In the genomic region with DNA sequence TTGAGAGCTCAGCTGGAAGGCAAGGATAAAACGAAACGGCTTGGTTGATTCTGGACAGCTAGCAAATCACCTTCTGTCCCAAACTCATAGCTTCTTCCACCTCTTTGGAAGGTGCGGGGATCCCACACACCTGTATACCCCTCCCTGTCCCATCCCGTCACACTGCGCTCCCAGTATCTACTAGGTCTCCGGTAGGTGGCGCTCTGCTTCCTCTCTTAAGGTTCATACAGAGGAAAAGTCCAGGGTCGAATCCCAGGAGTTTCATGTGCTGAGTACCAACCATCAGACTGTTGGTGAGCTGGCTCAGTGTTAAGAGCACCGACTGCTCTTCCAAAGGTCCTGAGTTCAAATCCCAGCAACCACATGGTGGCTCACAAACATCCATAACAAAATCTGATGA, we compare ENCODE assay signal across 8 mouse cellular contexts. TPM values are rescaled to one million over a fixed set of nuclear protein-coding genes. Genes with fewer than 3 reads are reported as not detected.
A peak's percentile ranks its signal among the peaks of the same experiment; 100 is the strongest.
DNase-seq lines count a peak whose midpoint lies in the region; ATAC-seq and TF ChIP-seq lines count a peak whose summit lies in the region.

No protein-coding gene starts in this region.

- no peak overlapping the region for H3K4me2 ChIP-seq in liver, embryonic 12.5 days

- ATAC-seq in liver, embryonic 12.5 days: peak; percentile 46; the same call in 1 of the 2 replicates
- ATAC-seq in neutrophil, adult 5-6 weeks (ENCODE audit: extremely low read depth, insufficient number of reproducible peaks, low FRiP score, poor library complexity, severe bottlenecking): 0 out of 2 replicates have a peak, but pooled peaks have one; percentile 16

- H3K27me3 ChIP-seq in liver, embryonic 12.5 days (replicated peaks): no peaks in the 10 kb centered on the region

- H3K9me3 ChIP-seq in liver, embryonic 12.5 days (replicated peaks): no peaks in the 10 kb centered on the region

- no peak for TF ChIP-seq POLR2A in cortical plate, adult 2 months (IDR thresholded peaks at IDR 0.05; ENCODE audit: extremely low read depth, insufficient read depth, low read length)

- H3K27ac ChIP-seq in cortical plate, adult 2 months (ENCODE audit: insufficient read depth, low read length): no peak overlapping the region
- no peak overlapping the region for H3K27ac ChIP-seq in liver, embryonic 12.5 days

- 9% methylated on average over 9 of the region's 9 CpGs for WGBS in liver, embryonic 12.5 days (ENCODE audit: insufficient replicate concordance)

- no peak overlapping the region for H3K9ac ChIP-seq in liver, embryonic 12.5 days

- intact Hi-C loops in gastrocnemius, postnatal 36 days (cut with DNase I): loop anchor here (10.0 kb wide), 1 partner anchor 197 kb away; no protein-coding TSS in a partner anchor

- H3K36me3 ChIP-seq in liver, embryonic 12.5 days: no peaks in the 10 kb centered on the region

- peak; percentile 71 for TF ChIP-seq CTCF in cortical plate, adult 2 months (IDR thresholded peaks at IDR 0.05; ENCODE audit: extremely low read depth, insufficient read depth, low read length)

- DNase-seq in 416B (ENCODE audit: low read depth): peak; percentile 76
- peak; percentile 95 for DNase-seq in ZHBTc4 (ENCODE audit: low read depth, low spot score)
- peak; percentile 17 to 22 for DNase-seq in gastrocnemius, postnatal 36 days
- DNase-seq in kidney, adult 9 months: peak; percentile 73
- DNase-seq in thymus, postnatal 10 days (ENCODE audit: low spot score in 2 of 2): peak; percentile 23 to 70

- no peaks in the 10 kb centered on the region for H3K4me1 ChIP-seq in cortical plate, adult 2 months (ENCODE audit: control insufficient read depth, insufficient read depth, low read length)
- H3K4me1 ChIP-seq in liver, embryonic 12.5 days: no peaks in the 10 kb centered on the region

- no peak overlapping the region for H3K4me3 ChIP-seq in cortical plate, adult 2 months (ENCODE audit: insufficient read depth, low read length)
- H3K4me3 ChIP-seq in liver, embryonic 12.5 days: no peak overlapping the region

RNA-seq across cellular contexts. Expression of a gene that starts 2.5 kb away (rescaled TPM):
- 0.28 and 0.44 TPM in 2 replicates for polyA plus RNA-seq in cortical plate, adult 2 months (2012; rRNA removed)
- total RNA-seq in gastrocnemius, postnatal 36 days (2021): not detected
- polyA plus RNA-seq in liver, embryonic 12.5 days (2016; fragmentation: Nextera tagmentation; extraction: Ambion mirVana): 0.18 TPM in 1 of 2 replicates, not detected in the other
- 2.5 TPM in 1 of 2 replicates, not detected in the other for total RNA-seq in neutrophil, adult 5-6 weeks (2017)

RNA-seq across cellular contexts. Expression of a gene that starts 9.9 kb away (rescaled TPM):
- 0.26 TPM in 1 of 2 replicates, not detected in the other for polyA plus RNA-seq in cortical plate, adult 2 months (2012; rRNA removed)
- total RNA-seq in gastrocnemius, postnatal 36 days (2021): not detected
- not detected in 2 replicates for polyA plus RNA-seq in liver, embryonic 12.5 days (2016; fragmentation: Nextera tagmentation; extraction: Ambion mirVana)
- not detected in 2 replicates for total RNA-seq in neutrophil, adult 5-6 weeks (2017)

RNA-seq across cellular contexts. Expression of a gene that starts 20.5 kb away (rescaled TPM):
- polyA plus RNA-seq in cortical plate, adult 2 months (2012; rRNA removed): 0.06 and 0.08 TPM in 2 replicates
- not detected for total RNA-seq in gastrocnemius, postnatal 36 days (2021)
- 0.13 TPM in 1 of 2 replicates, not detected in the other for polyA plus RNA-seq in liver, embryonic 12.5 days (2016; fragmentation: Nextera tagmentation; extraction: Ambion mirVana)
- total RNA-seq in neutrophil, adult 5-6 weeks (2017): not detected in 2 replicates

RNA-seq across cellular contexts. Expression of a gene that starts 30.7 kb away (rescaled TPM):
- not detected in 2 replicates for polyA plus RNA-seq in cortical plate, adult 2 months (2012; rRNA removed)
- total RNA-seq in gastrocnemius, postnatal 36 days (2021): not detected
- not detected in 2 replicates for polyA plus RNA-seq in liver, embryonic 12.5 days (2016; fragmentation: Nextera tagmentation; extraction: Ambion mirVana)
- total RNA-seq in neutrophil, adult 5-6 weeks (2017): not detected in 2 replicates

RNA-seq across cellular contexts. Expression of a gene that starts 37.5 kb away (rescaled TPM):
- 0.21 and 0.27 TPM in 2 replicates for polyA plus RNA-seq in cortical plate, adult 2 months (2012; rRNA removed)
- total RNA-seq in gastrocnemius, postnatal 36 days (2021): not detected
- not detected in 2 replicates for polyA plus RNA-seq in liver, embryonic 12.5 days (2016; fragmentation: Nextera tagmentation; extraction: Ambion mirVana)
- 0.58 TPM in 1 of 2 replicates, not detected in the other for total RNA-seq in neutrophil, adult 5-6 weeks (2017)

Comparison
In these comparisons a context has a peak if more than half of its experiments do, and no peak if none do; other contexts are left out.
1. DNase-seq: peak in every context shown above with its lines; median percentile 95 in ZHBTc4; 76 in 416B; 73 in kidney, adult 9 months; 46 in thymus, postnatal 10 days; 20 in gastrocnemius, postnatal 36 days.